In genomic region chr4:150097847-150098246, GRCm38 (mm10) we compare ENCODE assay signal across 1 mouse cellular context.
A peak's percentile ranks its signal among the peaks of the same experiment; 100 is the strongest.
TF ChIP-seq lines count a peak whose summit lies in the region.

No protein-coding gene starts in this region.

TF ChIP-seq in CH12.LX, 34 proteins besides CTCF, POLR2A, EP300 and RAD21:
- no peak for TF ChIP-seq CHD1 (IDR thresholded peaks at IDR 0.05; ENCODE audit: low read depth, low read length)
- TF ChIP-seq MAFK (IDR thresholded peaks at IDR 0.05; ENCODE audit: insufficient replicate concordance, low read length), result peak; percentile 80
- TF ChIP-seq ETS1 (conservative IDR thresholded peaks at IDR 0.05; ENCODE audit: low read depth, low read length), result peak; percentile 89
- peak; percentile 58 for TF ChIP-seq MAX (IDR thresholded peaks at IDR 0.05; ENCODE audit: low read length)
- peak; percentile 96 for TF ChIP-seq IRF4 (IDR thresholded peaks at IDR 0.05; ENCODE audit: low read depth, low read length)
- no peak for TF ChIP-seq KAT2A (IDR thresholded peaks at IDR 0.05; ENCODE audit: insufficient replicate concordance, low read length)
- no peak for TF ChIP-seq NRF1 (IDR thresholded peaks at IDR 0.05; ENCODE audit: low read depth, low read length)
- TF ChIP-seq ZNF384 (IDR thresholded peaks at IDR 0.05; ENCODE audit: low read depth, low read length), result no peak
- TF ChIP-seq E2F4 (IDR thresholded peaks at IDR 0.05; ENCODE audit: insufficient replicate concordance, low read depth, low read length), result no peak
- no peak for TF ChIP-seq TBP (conservative IDR thresholded peaks at IDR 0.05; ENCODE audit: low read depth, low read length)
- TF ChIP-seq MAZ (IDR thresholded peaks at IDR 0.05; ENCODE audit: low read depth, low read length), result peak; percentile 81; the same call in 1 of the 2 replicates
- no peak for TF ChIP-seq UBTF (IDR thresholded peaks at IDR 0.05; ENCODE audit: low read depth, low read length)
- no peak for TF ChIP-seq ZKSCAN1 (IDR thresholded peaks at IDR 0.05; ENCODE audit: borderline replicate concordance, low read depth, low read length)
- TF ChIP-seq POLR2AphosphoS2 (IDR thresholded peaks at IDR 0.05; ENCODE audit: low read depth, low read length), result no peak
- no peak for TF ChIP-seq GABPA (IDR thresholded peaks at IDR 0.05; ENCODE audit: insufficient replicate concordance, low read depth, low read length)
- no peak for TF ChIP-seq USF1 (IDR thresholded peaks at IDR 0.05; ENCODE audit: low read depth, low read length)
- peak; percentile 72 for TF ChIP-seq JUN (IDR thresholded peaks at IDR 0.05; ENCODE audit: insufficient read depth, low read depth, low read length)
- TF ChIP-seq HCFC1 (IDR thresholded peaks at IDR 0.05; ENCODE audit: low read depth, low read length), result no peak
- TF ChIP-seq SMC3 (IDR thresholded peaks at IDR 0.05; ENCODE audit: low read depth, low read length), result no peak; the same call in none of the 2 replicates
- TF ChIP-seq CHD2 (IDR thresholded peaks at IDR 0.05; ENCODE audit: low read length), result peak; percentile 75
- peak; percentile 85 for TF ChIP-seq BHLHE40 (IDR thresholded peaks at IDR 0.05; ENCODE audit: low read depth, low read length)
- peak; percentile 57; the same call in 1 of the 2 replicates for TF ChIP-seq MYC (IDR thresholded peaks at IDR 0.05; ENCODE audit: low read depth, low read length)
- peak; percentile 89 for TF ChIP-seq JUND (conservative IDR thresholded peaks at IDR 0.05; ENCODE audit: low read depth, low read length)
- peak; percentile 97 for TF ChIP-seq TCF12 (IDR thresholded peaks at IDR 0.05; ENCODE audit: low read depth, low read length)
- TF ChIP-seq ZC3H11A (IDR thresholded peaks at IDR 0.05; ENCODE audit: low read depth, low read length), result no peak
- TF ChIP-seq PAX5 (IDR thresholded peaks at IDR 0.05; ENCODE audit: low read length), result no peak
- peak; percentile 89; the same call in 1 of the 2 replicates for TF ChIP-seq RCOR1 (conservative IDR thresholded peaks at IDR 0.05; ENCODE audit: low read depth, low read length)
- no peak; the same call in 1 of the 2 replicates for TF ChIP-seq MXI1 (IDR thresholded peaks at IDR 0.05; ENCODE audit: low read depth, low read length)
- TF ChIP-seq NELFE (IDR thresholded peaks at IDR 0.05; ENCODE audit: low read depth, low read length), result no peak
- TF ChIP-seq USF2 (conservative IDR thresholded peaks at IDR 0.05; ENCODE audit: low read depth, low read length), result no peak
- TF ChIP-seq MEF2A (IDR thresholded peaks at IDR 0.05; ENCODE audit: borderline replicate concordance, low read depth, low read length), result peak; percentile 88; the same call in 1 of the 2 replicates
- peak; percentile 71 for TF ChIP-seq SIN3A (IDR thresholded peaks at IDR 0.05; ENCODE audit: low read length)
- no peak for TF ChIP-seq ZMIZ1 (IDR thresholded peaks at IDR 0.05; ENCODE audit: low read depth, low read length)
- TF ChIP-seq ELF1 (IDR thresholded peaks at IDR 0.05; ENCODE audit: low read depth, low read length), result no peak
